Mouse (Mus musculus) adrenal gland, adult 10 weeks (tissue): ENCODE data around the gene Flrt1. TPM values are rescaled to one million over a fixed set of nuclear protein-coding genes. Genes with fewer than 3 reads are reported as not detected.

ENCODE experiments used
- polyA plus RNA-seq: library from polyadenylated mRNA; stranded (reverse); fragments of 350-450 nt; fragmentation: Illumina TruSeq; extraction: RNeasy Lipid Tissue Mini Kit (QIAGEN cat#74804); gene quantifications from one replicate; pipeline ENCODE4 v1.2.3, GENCODE M21; 2014; ENCODE audit warnings: low read depth, low replicate concordance

The Flrt1 gene
- polyA plus RNA-seq, result 0.35 TPM

GRCm38 (mm10) chr19:7105544-7105943, at the start of gene Flrt1:
Gene Flrt1, minus strand, starts transcription at chr19:7105729.

GRCm38 (mm10) chr19:7056248-7057087, 49.1 kb downstream of the Flrt1 start, which contains the start of gene Macrod1:
Gene Macrod1, plus strand, starts transcription at chr19:7056810.

Other genes with a start within 250 kb of the Flrt1 start
- not detected for gene Ccdc88b, start 247.5 kb downstream of the Flrt1 start, polyA plus RNA-seq
- gene Trmt112, start 196.0 kb downstream of the Flrt1 start, polyA plus RNA-seq, result 34.2 TPM
- 18.6 TPM for gene Prdx5, start 195.6 kb downstream of the Flrt1 start, polyA plus RNA-seq
- gene Esrra, start 183.9 kb downstream of the Flrt1 start, polyA plus RNA-seq, result 0.76 TPM
- gene Catsperz, start 180.3 kb downstream of the Flrt1 start, polyA plus RNA-seq, result not detected
- gene Kcnk4, start 171.2 kb downstream of the Flrt1 start, polyA plus RNA-seq, result not detected
- not detected for gene Bad, start 163.9 kb downstream of the Flrt1 start, polyA plus RNA-seq
- not detected for gene Gpr137, start 163.2 kb downstream of the Flrt1 start, polyA plus RNA-seq
- 6.6 TPM for gene Ppp1r14b, start 130.8 kb downstream of the Flrt1 start, polyA plus RNA-seq
- 3.5 TPM for gene Plcb3, start 129.3 kb downstream of the Flrt1 start, polyA plus RNA-seq
- gene Fkbp2, start 125.2 kb downstream of the Flrt1 start, polyA plus RNA-seq, result 15.7 TPM
- 12.7 TPM for gene Vegfb, start 118.1 kb downstream of the Flrt1 start, polyA plus RNA-seq
- 2.3 TPM for gene Dnajc4, start 113.2 kb downstream of the Flrt1 start, polyA plus RNA-seq
- 1.3 TPM for gene Nudt22, start 109.6 kb downstream of the Flrt1 start, polyA plus RNA-seq
- not detected for gene Trpt1, start 109.6 kb downstream of the Flrt1 start, polyA plus RNA-seq
- gene Fermt3, start 86.3 kb downstream of the Flrt1 start, polyA plus RNA-seq, result 0.17 TPM
- gene Stip1, start 65.8 kb downstream of the Flrt1 start, polyA plus RNA-seq, result 112 TPM
- 8.3 TPM for gene Macrod1, start 48.9 kb downstream of the Flrt1 start, polyA plus RNA-seq
- gene Otub1, start 100.6 kb upstream of the Flrt1 start, polyA plus RNA-seq, result 24.6 TPM
- 87.4 TPM for gene Cox8a, start 111.9 kb upstream of the Flrt1 start, polyA plus RNA-seq
- gene Naa40, start 135.5 kb upstream of the Flrt1 start, polyA plus RNA-seq, result 9.3 TPM
- gene Rcor2, start 161.6 kb upstream of the Flrt1 start, polyA plus RNA-seq, result not detected
- gene Mark2, start 236.1 kb upstream of the Flrt1 start, polyA plus RNA-seq, result 28.2 TPM